Mouse (Mus musculus): ENCODE data around the gene Rpl5. TPM values are rescaled to one million over a fixed set of nuclear protein-coding genes. Genes with fewer than 3 reads are reported as not detected.
"Not testable (repeated sequence)": the region's sequence is repeated elsewhere in the genome, so short reads cannot be mapped to it uniquely, and the experiment has no call there.

The Rpl5 gene
- polyA plus RNA-seq, 1 experiment from 2014 or later = 68.7 TPM

DNA sequence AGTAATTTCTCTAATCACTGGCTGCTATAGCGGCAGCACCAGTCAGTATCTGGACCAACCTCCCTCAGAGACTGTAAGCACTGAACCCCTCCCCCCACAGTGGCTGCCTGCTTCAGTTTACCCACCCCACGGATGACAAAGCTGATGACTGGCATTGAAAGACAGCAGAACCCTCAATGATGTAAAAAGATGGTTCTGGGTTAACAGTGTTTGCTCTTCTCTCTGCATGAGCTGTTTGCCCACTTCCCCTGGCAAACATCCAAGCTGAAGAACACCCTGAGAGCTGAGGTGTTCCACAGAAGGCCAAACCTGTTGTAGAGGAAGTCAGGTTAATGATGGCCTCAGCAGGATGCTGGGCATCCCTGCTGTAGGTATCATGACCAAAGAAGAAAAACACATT, 32.3 kb downstream of the Rpl5 start:
- no peak overlapping the region for H3K27ac ChIP-seq (ENCODE audit: low read length)
- no peaks in the 10 kb centered on the region for H3K36me3 ChIP-seq (ENCODE audit: control insufficient read depth, insufficient read depth, low read length)
- no peak for ATAC-seq (ENCODE audit: insufficient number of reproducible peaks, insufficient read depth, low FRiP score, low read depth)
- no peaks in the 10 kb centered on the region for H3K9me3 ChIP-seq (ENCODE audit: control insufficient read depth, low read depth, low read length)
- WGBS = 47% methylated on average over 2 of the region's 2 CpGs
- H3K4me2 ChIP-seq (replicated peaks; ENCODE audit: low read depth, low read length) = no peak overlapping the region
- no peaks in the 10 kb centered on the region for H3K27me3 ChIP-seq (ENCODE audit: control insufficient read depth, insufficient read depth, low read length)
- no peak overlapping the region for H3K9ac ChIP-seq (replicated peaks; ENCODE audit: low read depth, low read length)
- H3K4me3 ChIP-seq (ENCODE audit: low read depth, low read length) = no peak overlapping the region
- H3K4me1 ChIP-seq (ENCODE audit: control insufficient read depth, insufficient read depth, low read length) = no peaks in the 10 kb centered on the region

GRCm38 (mm10) chr5:107933202-107933974, 33.1 kb downstream of the Rpl5 start:
- H3K4me2 ChIP-seq (replicated peaks; ENCODE audit: low read depth, low read length) = no peak overlapping the region
- H3K4me1 ChIP-seq (ENCODE audit: control insufficient read depth, insufficient read depth, low read length) = no peaks in the 10 kb centered on the region
- no peak overlapping the region for H3K4me3 ChIP-seq (ENCODE audit: low read depth, low read length)
- 74% methylated on average over 4 of the region's 4 CpGs for WGBS
- no peak for ATAC-seq (ENCODE audit: insufficient number of reproducible peaks, insufficient read depth, low FRiP score, low read depth)
- H3K9me3 ChIP-seq (ENCODE audit: control insufficient read depth, low read depth, low read length) = no peaks in the 10 kb centered on the region
- H3K27ac ChIP-seq (ENCODE audit: low read length) = no peak overlapping the region
- H3K9ac ChIP-seq (replicated peaks; ENCODE audit: low read depth, low read length) = no peak overlapping the region
- H3K27me3 ChIP-seq (ENCODE audit: control insufficient read depth, insufficient read depth, low read length) = no peaks in the 10 kb centered on the region
- no peaks in the 10 kb centered on the region for H3K36me3 ChIP-seq (ENCODE audit: control insufficient read depth, insufficient read depth, low read length)

- Histone ChIP-seq H3K4me3 (ENCODE audit: low read depth, low read length) (no peak overlapping the region), H3K27me3 (ENCODE audit: control insufficient read depth, insufficient read depth, low read length) (no peaks in the 10 kb centered on the region), H3K4me1 (ENCODE audit: control insufficient read depth, insufficient read depth, low read length) (no peaks in the 10 kb centered on the region), H3K36me3 (ENCODE audit: control insufficient read depth, insufficient read depth, low read length) (no peaks in the 10 kb centered on the region), H3K4me2 (replicated peaks; ENCODE audit: low read depth, low read length) (no peak overlapping the region), H3K9ac (replicated peaks; ENCODE audit: low read depth, low read length) (no peak overlapping the region), H3K9me3 (ENCODE audit: control insufficient read depth, low read depth, low read length) (no peaks in the 10 kb centered on the region), H3K27ac (ENCODE audit: low read length) (no peak overlapping the region)
- no peak for ATAC-seq (ENCODE audit: insufficient number of reproducible peaks, insufficient read depth, low FRiP score, low read depth)
- 87% methylated on average over 10 of the region's 10 CpGs for WGBS
Measured at GRCm38 (mm10) chr5:107934770-107935543, 34.7 kb downstream of the Rpl5 start.

GRCm38 (mm10) chr5:107936625-107937389, 36.5 kb downstream of the Rpl5 start:
- Histone ChIP-seq H3K4me1 (ENCODE audit: control insufficient read depth, insufficient read depth, low read length) (no peaks in the 10 kb centered on the region), H3K27me3 (ENCODE audit: control insufficient read depth, insufficient read depth, low read length) (no peaks in the 10 kb centered on the region), H3K4me3 (ENCODE audit: low read depth, low read length) (no peak overlapping the region), H3K36me3 (ENCODE audit: control insufficient read depth, insufficient read depth, low read length) (no peaks in the 10 kb centered on the region), H3K9ac (replicated peaks; ENCODE audit: low read depth, low read length) (no peak overlapping the region), H3K9me3 (ENCODE audit: control insufficient read depth, low read depth, low read length) (no peaks in the 10 kb centered on the region), H3K4me2 (replicated peaks; ENCODE audit: low read depth, low read length) (no peak overlapping the region), H3K27ac (ENCODE audit: low read length) (no peak overlapping the region)
- WGBS = 86% methylated on average over 10 of the region's 10 CpGs
- ATAC-seq (ENCODE audit: insufficient number of reproducible peaks, insufficient read depth, low FRiP score, low read depth) = no peak

DNA sequence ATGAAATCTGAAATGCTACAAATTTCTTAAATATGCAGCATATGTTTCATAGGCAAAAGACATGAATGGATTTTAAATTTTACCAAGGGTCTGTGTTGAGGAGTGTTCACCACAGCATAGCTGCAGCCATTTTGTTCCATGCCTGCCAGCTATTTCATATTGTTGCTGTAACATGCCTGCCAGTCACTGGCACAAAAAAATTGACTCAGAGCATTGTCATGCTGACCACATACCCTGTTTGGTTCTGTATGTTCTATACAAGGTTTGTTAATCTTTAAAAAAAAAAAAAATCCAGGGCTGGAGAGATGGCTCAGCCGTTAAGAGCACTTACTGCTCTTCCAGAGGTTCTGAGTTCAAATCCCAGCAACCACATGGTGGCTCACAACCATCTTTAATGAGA, 38.2 kb downstream of the Rpl5 start:
- H3K4me1 ChIP-seq (ENCODE audit: control insufficient read depth, insufficient read depth, low read length); H3K4me2 ChIP-seq (replicated peaks; ENCODE audit: low read depth, low read length); H3K9ac ChIP-seq (replicated peaks; ENCODE audit: low read depth, low read length); ATAC-seq (ENCODE audit: insufficient number of reproducible peaks, insufficient read depth, low FRiP score, low read depth); H3K36me3 ChIP-seq (ENCODE audit: control insufficient read depth, insufficient read depth, low read length); H3K27ac ChIP-seq (ENCODE audit: low read length); H3K4me3 ChIP-seq (ENCODE audit: low read depth, low read length); H3K27me3 ChIP-seq (ENCODE audit: control insufficient read depth, insufficient read depth, low read length); H3K9me3 ChIP-seq (ENCODE audit: control insufficient read depth, low read depth, low read length): not testable (repeated sequence)
- WGBS = 88% methylated on average over 1 of the region's 1 CpGs

DNA sequence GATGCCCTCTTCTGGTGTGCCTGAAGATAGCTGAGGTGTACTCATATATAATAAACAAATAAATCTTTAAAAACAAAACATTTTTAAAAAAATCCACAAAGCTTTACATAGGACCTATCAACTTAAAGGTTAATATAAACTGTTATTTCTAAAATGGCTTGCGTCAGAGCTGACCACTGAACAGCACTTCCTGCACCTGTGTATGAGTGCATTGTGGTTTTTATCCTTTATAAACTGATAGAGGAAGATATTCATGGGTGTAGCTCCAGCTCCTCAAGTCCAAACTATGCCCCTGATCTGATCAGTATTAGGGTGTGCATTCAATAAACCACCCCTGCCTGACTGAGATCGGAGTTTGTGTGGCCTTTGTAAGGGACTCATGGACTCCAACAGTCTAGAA, 38.6 kb downstream of the Rpl5 start:
- Histone ChIP-seq H3K9me3 (ENCODE audit: control insufficient read depth, low read depth, low read length) (no peaks in the 10 kb centered on the region), H3K4me3 (ENCODE audit: low read depth, low read length) (no peak overlapping the region), H3K4me1 (ENCODE audit: control insufficient read depth, insufficient read depth, low read length) (no peaks in the 10 kb centered on the region), H3K4me2 (replicated peaks; ENCODE audit: low read depth, low read length) (no peak overlapping the region), H3K27me3 (ENCODE audit: control insufficient read depth, insufficient read depth, low read length) (no peaks in the 10 kb centered on the region), H3K36me3 (ENCODE audit: control insufficient read depth, insufficient read depth, low read length) (no peaks in the 10 kb centered on the region), H3K27ac (ENCODE audit: low read length) (no peak overlapping the region), H3K9ac (replicated peaks; ENCODE audit: low read depth, low read length) (no peak overlapping the region)
- WGBS = 89% methylated on average over 2 of the region's 2 CpGs
- no peak for ATAC-seq (ENCODE audit: insufficient number of reproducible peaks, insufficient read depth, low FRiP score, low read depth)

- 81% methylated on average over 3 of the region's 3 CpGs for WGBS
- no peaks in the 10 kb centered on the region for H3K9me3 ChIP-seq (ENCODE audit: control insufficient read depth, low read depth, low read length)
- H3K27ac ChIP-seq (ENCODE audit: low read length) = no peak overlapping the region
- no peak overlapping the region for H3K4me2 ChIP-seq (replicated peaks; ENCODE audit: low read depth, low read length)
- H3K36me3 ChIP-seq (ENCODE audit: control insufficient read depth, insufficient read depth, low read length) = no peaks in the 10 kb centered on the region
- ATAC-seq (ENCODE audit: insufficient number of reproducible peaks, insufficient read depth, low FRiP score, low read depth) = no peak
- no peak overlapping the region for H3K4me3 ChIP-seq (ENCODE audit: low read depth, low read length)
- H3K27me3 ChIP-seq (ENCODE audit: control insufficient read depth, insufficient read depth, low read length) = no peaks in the 10 kb centered on the region
- H3K4me1 ChIP-seq (ENCODE audit: control insufficient read depth, insufficient read depth, low read length) = no peaks in the 10 kb centered on the region
- H3K9ac ChIP-seq (replicated peaks; ENCODE audit: low read depth, low read length) = no peak overlapping the region
Measured at GRCm38 (mm10) chr5:107939701-107940100, 39.4 kb downstream of the Rpl5 start.

- H3K4me3 ChIP-seq (ENCODE audit: low read depth, low read length) = no peak overlapping the region
- H3K9ac ChIP-seq (replicated peaks; ENCODE audit: low read depth, low read length) = no peak overlapping the region
- WGBS = 36% methylated on average over 6 of the region's 6 CpGs
- no peaks in the 10 kb centered on the region for H3K27me3 ChIP-seq (ENCODE audit: control insufficient read depth, insufficient read depth, low read length)
- no peaks in the 10 kb centered on the region for H3K4me1 ChIP-seq (ENCODE audit: control insufficient read depth, insufficient read depth, low read length)
- no peak overlapping the region for H3K4me2 ChIP-seq (replicated peaks; ENCODE audit: low read depth, low read length)
- no peaks in the 10 kb centered on the region for H3K9me3 ChIP-seq (ENCODE audit: control insufficient read depth, low read depth, low read length)
- no peak for ATAC-seq (ENCODE audit: insufficient number of reproducible peaks, insufficient read depth, low FRiP score, low read depth)
- H3K27ac ChIP-seq (ENCODE audit: low read length) = no peak overlapping the region
- no peaks in the 10 kb centered on the region for H3K36me3 ChIP-seq (ENCODE audit: control insufficient read depth, insufficient read depth, low read length)
Measured at GRCm38 (mm10) chr5:107941222-107941621, 40.9 kb downstream of the Rpl5 start.
